Mouse (Mus musculus): Measurements from ENCODE around the gene Mrpl41.
A peak's percentile ranks its signal among the peaks of the same experiment; 100 is the strongest.

Gene Mrpl41

GRCm38 (mm10) chr2:24935057-24935796, 39.7 kb downstream of the Mrpl41 start, which contains the start of gene Arrdc1:
Arrdc1 (minus strand) TSS chr2:24935252.
- peak; percentile 95 for DNase-seq

GRCm38 (mm10) chr2:24934441-24934963, 40.4 kb downstream of the Mrpl41 start:
- DNase-seq: no peak

- no peak for DNase-seq
Measured at GRCm38 (mm10) chr2:24929593-24929992, 45.3 kb downstream of the Mrpl41 start.

GRCm38 (mm10) chr2:24929119-24929518, 45.8 kb downstream of the Mrpl41 start:
- DNase-seq: no peak

GRCm38 (mm10) chr2:24927810-24928479, 47.0 kb downstream of the Mrpl41 start:
- DNase-seq: no peak

- no peak for DNase-seq
Measured at GRCm38 (mm10) chr2:24926965-24927358, 47.9 kb downstream of the Mrpl41 start.

- DNase-seq: no peak
Measured at GRCm38 (mm10) chr2:24926345-24926964, 48.4 kb downstream of the Mrpl41 start.

GRCm38 (mm10) chr2:24925284-24925683, 49.6 kb downstream of the Mrpl41 start:
- no peak for DNase-seq

Measured in thymus, postnatal 25 days (tissue).